Mouse (Mus musculus): ENCODE measurements around the gene Ropn1l. TPM values are rescaled to one million over a fixed set of nuclear protein-coding genes. Genes with fewer than 3 reads are reported as not detected.

Gene Ropn1l
- total RNA-seq, 2 experiments from 2014 or later = not detected

DNA sequence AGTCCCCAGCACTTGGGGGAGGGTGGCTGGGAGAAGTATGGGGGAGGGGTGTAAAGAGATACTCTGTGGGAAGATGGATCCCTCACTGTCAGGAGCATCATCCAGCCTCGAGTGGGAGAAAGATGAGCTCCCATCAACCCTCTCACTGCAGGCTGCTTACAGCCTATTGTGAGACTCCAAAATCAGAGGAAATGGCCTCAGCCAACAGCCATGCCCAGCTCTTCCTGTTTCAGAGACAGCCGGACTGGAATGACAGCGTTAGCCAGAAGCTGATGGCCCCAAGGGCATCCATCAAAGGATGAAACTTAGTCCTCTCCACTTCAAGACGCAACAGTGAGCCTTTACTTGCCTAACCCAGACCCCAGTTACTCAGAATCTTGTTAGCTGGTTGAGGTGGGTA lies 38.4 kb downstream of the Ropn1l start:
- no peak for ATAC-seq (replicated peaks; ENCODE audit: low FRiP score, low TSS enrichment, poor library complexity, severe bottlenecking)

- no peak for ATAC-seq (replicated peaks; ENCODE audit: low FRiP score, low TSS enrichment, poor library complexity, severe bottlenecking)
Observed at GRCm38 (mm10) chr15:31414179-31414898, 39.2 kb downstream of the Ropn1l start.

GRCm38 (mm10) chr15:31413662-31414061 lies 39.9 kb downstream of the Ropn1l start:
- no peak for ATAC-seq (replicated peaks; ENCODE audit: low FRiP score, low TSS enrichment, poor library complexity, severe bottlenecking)

- no peak for ATAC-seq (replicated peaks; ENCODE audit: low FRiP score, low TSS enrichment, poor library complexity, severe bottlenecking)
Observed at GRCm38 (mm10) chr15:31412933-31413332, 40.6 kb downstream of the Ropn1l start.

- ATAC-seq (replicated peaks; ENCODE audit: low FRiP score, low TSS enrichment, poor library complexity, severe bottlenecking) = no peak
Observed at GRCm38 (mm10) chr15:31412436-31412835, 41.1 kb downstream of the Ropn1l start.

DNA sequence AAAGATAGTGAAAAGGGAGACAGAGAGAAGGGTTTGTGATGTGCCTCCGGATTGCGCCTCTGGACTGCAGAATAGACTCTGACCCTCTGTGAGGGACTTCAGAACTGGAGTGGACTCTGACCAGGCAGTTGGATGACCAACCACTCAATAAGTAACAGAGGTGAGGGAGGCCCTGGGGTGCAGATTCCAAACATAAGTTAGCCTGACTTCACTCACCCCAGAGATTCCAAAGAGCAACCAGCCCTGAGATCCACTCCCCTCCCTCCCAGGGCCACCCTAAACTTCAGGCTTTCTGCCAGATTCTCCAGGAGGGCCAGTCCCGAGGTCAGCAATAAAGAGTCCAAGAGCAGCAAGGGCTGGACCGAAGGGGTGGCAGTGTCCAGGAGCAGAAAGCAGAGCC lies 46.0 kb downstream of the Ropn1l start:
- ATAC-seq (replicated peaks; ENCODE audit: low FRiP score, low TSS enrichment, poor library complexity, severe bottlenecking) = no peak

GRCm38 (mm10) chr15:31406881-31407280 lies 46.7 kb downstream of the Ropn1l start:
- no peak for ATAC-seq (replicated peaks; ENCODE audit: low FRiP score, low TSS enrichment, poor library complexity, severe bottlenecking)

- no peak for ATAC-seq (replicated peaks; ENCODE audit: low FRiP score, low TSS enrichment, poor library complexity, severe bottlenecking)
Observed at GRCm38 (mm10) chr15:31404346-31404745, 49.2 kb downstream of the Ropn1l start.

DNA sequence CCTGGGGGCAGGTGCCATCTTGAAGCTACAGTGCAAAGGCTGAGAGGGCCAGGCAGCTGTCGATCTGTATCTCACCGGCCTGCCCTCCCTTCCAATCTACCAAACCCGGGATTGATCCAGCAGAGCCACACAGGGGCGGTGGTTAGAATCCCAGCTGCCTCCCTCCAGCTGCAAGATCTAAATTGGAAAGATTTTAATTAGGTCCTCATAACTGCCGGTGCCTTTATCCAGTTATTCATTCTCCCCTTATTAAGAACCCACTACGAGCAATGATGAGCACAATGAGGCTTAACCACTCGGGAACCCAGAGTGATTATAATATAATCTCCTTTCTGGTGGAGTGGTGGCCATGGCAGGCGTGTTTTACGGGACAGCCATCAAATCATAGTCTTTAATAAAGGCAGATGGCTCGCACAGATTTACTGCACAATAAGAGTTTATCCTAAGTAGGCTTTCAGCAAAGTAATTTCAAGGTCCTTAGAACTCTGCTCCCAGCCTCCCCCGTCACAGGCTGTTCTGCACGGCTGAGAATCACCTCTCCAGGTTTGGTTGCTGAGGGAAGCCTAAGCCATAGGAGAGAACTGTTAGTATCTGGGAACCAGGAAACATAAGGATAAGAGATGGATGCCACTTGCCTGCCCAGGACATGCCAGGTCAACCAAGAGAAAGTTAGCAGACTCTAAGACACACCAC lies 51.2 kb downstream of the Ropn1l start:
- no peak for ATAC-seq (replicated peaks; ENCODE audit: low FRiP score, low TSS enrichment, poor library complexity, severe bottlenecking)

DNA sequence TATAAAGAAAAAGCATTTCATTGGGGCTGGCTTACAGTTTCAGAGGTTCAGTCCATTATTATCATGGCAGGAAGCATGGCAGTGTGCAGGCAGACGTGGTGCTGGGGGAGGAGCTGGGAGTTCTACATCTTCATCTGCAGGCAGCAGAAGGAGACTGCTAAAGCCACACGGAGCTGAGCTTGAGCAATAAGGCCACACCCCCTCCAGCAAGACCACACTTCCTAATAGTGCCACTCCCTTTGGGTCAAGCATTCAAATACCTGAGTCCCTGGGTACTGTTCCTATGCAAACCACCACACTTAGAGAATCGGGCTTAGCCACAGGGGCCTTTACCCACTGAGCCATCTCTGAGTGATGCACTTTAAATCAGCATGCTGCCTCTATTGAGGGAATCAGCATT lies 52.6 kb downstream of the Ropn1l start:
- no peak for ATAC-seq (replicated peaks; ENCODE audit: low FRiP score, low TSS enrichment, poor library complexity, severe bottlenecking)

- ATAC-seq (replicated peaks; ENCODE audit: low FRiP score, low TSS enrichment, poor library complexity, severe bottlenecking) = no peak
Observed at GRCm38 (mm10) chr15:31398769-31399168, 54.8 kb downstream of the Ropn1l start.

DNA sequence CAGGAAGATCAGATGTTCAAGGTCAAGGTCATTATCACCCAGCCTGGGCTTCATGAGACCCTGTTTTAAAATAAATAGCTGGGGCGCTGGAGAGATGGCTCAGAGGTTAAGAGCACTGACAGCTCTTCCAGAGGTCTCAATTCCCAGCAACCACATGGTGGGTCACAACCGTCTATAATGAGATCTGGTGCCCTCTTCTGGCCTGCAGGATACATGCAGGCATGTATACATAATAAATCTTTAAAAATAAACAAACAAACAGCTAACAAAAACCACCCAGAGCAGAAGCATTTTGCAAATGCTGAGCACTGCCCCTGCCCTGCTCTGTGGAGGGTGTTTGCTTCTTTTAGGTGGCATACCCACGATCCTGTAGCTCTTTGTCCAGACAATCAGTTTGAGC lies 56.2 kb downstream of the Ropn1l start:
- ATAC-seq (replicated peaks; ENCODE audit: low FRiP score, low TSS enrichment, poor library complexity, severe bottlenecking) = no peak

DNA sequence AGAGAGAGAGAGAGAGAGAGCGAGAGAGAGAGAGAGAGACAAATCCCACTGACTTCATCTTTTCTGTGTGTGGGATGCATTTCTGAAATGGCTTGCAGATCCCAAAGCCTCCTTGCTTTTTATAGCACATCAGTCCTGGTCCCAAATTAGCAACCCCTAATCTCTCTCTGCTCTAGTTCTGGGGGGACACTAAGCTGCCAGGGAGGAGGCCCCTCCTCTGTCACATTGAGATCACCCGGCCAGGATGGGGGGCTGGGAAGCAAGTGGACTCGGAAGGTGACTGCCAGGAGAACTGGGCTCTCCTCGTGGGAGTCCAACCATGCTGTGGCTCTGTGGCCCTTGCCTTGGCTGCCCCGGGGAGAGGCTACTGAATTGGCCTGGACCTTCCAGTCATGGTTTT lies 56.8 kb downstream of the Ropn1l start:
- ATAC-seq (replicated peaks; ENCODE audit: low FRiP score, low TSS enrichment, poor library complexity, severe bottlenecking) = no peak

- no peak for ATAC-seq (replicated peaks; ENCODE audit: low FRiP score, low TSS enrichment, poor library complexity, severe bottlenecking)
Observed at GRCm38 (mm10) chr15:31395986-31396385, 57.6 kb downstream of the Ropn1l start.

DNA sequence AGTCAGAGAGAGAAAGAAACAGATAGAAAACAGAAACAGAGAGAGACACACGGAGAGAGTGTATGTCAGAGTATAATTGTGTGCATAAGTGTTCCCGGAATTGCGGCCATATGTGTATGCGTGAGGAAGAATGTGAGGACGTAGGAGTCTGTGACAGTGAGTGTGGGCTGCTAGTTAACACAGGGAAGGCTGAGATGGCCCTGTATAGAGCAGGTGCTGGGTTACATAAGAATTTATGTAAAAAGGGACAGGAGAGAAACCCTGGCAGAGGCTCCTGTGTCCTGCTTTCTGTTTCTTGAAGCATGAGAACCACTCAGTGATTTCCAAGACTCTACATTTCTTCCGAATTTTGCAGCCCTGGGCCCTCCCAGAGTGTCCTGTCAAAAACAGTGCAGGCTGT lies 60.1 kb downstream of the Ropn1l start:
- ATAC-seq (replicated peaks; ENCODE audit: low FRiP score, low TSS enrichment, poor library complexity, severe bottlenecking) = no peak

GRCm38 (mm10) chr15:31392705-31393104 lies 60.8 kb downstream of the Ropn1l start:
- no peak for ATAC-seq (replicated peaks; ENCODE audit: low FRiP score, low TSS enrichment, poor library complexity, severe bottlenecking)

- ATAC-seq (replicated peaks; ENCODE audit: low FRiP score, low TSS enrichment, poor library complexity, severe bottlenecking) = no peak
Observed at GRCm38 (mm10) chr15:31392135-31392534, 61.4 kb downstream of the Ropn1l start.

Data from megakaryocyte-erythroid progenitor cell, adult 5-6 weeks (primary cell).